Mouse (Mus musculus) bone marrow macrophage, adult 2 months (primary cell): ENCODE data around the gene Prmt1.

Experiments used
- CTCF ChIP-seq: IDR thresholded peaks from 2 replicates; pipeline ENCODE4 v1.5.1; 2012; ENCODE audit warnings: low read depth, mild to moderate bottlenecking, low read length, moderate library complexity
- POLR2A ChIP-seq: IDR thresholded peaks from 2 replicates; pipeline ENCODE4 v1.6.1; 2012; ENCODE audit warnings: mild to moderate bottlenecking, low read depth, low read length, borderline replicate concordance

DNA sequence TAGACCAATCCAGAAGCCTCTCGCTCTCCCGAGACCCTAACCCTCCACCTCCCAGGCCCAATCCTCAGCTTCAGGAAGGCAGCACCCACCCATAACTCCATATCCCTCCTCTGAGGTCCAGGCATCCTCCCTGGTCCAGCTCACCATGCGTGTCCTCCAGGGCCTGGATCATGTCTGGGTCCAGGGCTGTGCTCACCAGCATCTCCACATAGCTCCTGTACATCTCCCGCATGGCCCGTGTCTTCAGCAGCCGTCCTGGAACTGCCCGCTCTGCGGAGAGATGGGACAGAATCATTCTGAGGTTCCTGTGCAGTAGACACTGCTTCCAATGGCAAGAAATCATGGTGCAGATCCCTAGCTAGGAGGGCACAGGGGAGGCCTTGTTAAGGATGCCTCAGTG is 44.5 kb upstream of the Prmt1 start:
- TF ChIP-seq CTCF, result no peak
- TF ChIP-seq POLR2A, result no peak
